Mouse (Mus musculus) right cerebral cortex, postnatal 4 days (tissue): ENCODE data around the gene Ipo7.
"Not testable (repeated sequence)": the region's sequence is repeated elsewhere in the genome, so short reads cannot be mapped to it uniquely, and the experiment has no call there.

Experiments used
- DNase-seq: peaks from one replicate; pipeline ENCODE4 v3.0.0-alpha.2; 2022

The Ipo7 gene

DNA sequence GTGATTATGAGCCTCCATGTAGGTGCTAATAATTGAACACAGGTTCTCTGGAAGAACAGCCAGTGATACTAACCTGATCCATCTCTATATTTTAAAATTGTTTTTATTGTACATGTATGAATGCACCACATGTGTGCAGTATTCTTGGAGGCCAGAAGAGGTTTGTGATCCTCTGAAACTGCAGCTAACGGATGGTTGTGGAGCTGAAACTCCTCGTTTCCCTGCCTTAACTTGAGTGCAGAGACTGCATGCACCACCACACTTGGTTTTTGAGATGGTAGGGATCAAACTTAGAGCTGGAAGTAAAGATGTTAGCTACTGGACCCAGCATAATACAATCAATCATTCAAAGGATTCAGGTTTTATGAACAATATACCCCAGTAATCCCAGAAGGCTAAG is 8.5 kb downstream of the Ipo7 start:
- no peak for DNase-seq

DNA sequence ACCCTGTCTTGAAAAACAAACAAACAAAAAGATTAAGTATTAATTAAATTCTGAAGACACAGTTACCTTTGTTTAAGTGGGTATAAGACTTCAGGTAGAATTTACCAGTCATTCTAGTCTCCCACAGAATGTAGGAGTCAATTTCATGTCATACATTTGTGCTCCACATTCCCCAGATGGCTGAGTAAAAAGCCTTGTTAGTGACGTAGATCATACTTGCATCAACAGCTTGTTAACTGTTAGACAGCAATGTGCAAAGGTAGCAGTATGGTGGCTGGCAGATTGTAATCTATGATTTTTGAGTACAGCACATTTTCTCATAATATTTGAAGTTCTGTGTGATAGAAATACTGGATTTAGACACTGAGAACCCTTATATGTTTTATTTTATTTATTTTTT is 10.8 kb downstream of the Ipo7 start:
- DNase-seq, result no peak

DNA sequence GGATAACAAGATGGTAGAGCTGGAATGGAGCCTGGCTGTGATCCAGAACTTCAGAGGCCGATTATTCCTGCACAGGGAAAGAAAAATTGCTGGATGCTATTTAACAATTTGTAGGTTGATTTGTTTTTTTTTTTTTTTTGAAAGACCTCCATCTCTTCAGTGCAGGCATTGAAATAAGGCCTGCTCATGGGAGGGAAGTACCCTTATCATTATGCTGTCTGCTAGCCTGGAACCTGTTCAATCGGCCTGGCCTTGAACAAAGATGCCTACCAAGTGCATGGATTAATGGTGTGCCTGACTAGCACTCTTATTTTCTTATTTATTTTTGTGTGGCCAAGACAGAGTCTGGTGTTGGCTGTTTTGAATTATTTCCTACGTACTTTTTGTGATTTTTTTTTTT is 12.3 kb downstream of the Ipo7 start:
- no peak for DNase-seq

DNA sequence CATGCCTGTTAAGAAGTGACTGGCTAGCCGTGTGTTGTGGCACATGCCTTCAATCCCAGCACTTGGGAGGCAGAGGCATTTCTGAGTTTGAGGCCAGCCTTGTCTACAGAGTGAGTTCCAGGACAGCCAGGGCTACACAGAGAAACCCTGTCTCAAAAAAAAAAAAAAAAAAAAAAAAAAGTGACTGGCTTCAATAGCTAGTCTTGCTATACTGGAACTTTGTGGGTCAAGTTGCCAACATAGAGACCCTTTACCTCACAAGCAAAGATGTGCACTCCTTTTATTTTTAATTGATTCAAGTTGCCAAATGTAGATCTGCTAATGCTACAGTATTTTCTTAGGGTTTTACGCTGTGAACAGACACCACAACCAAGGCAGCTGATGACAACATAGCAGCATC is 39.6 kb downstream of the Ipo7 start:
- DNase-seq, result not testable (repeated sequence)

DNA sequence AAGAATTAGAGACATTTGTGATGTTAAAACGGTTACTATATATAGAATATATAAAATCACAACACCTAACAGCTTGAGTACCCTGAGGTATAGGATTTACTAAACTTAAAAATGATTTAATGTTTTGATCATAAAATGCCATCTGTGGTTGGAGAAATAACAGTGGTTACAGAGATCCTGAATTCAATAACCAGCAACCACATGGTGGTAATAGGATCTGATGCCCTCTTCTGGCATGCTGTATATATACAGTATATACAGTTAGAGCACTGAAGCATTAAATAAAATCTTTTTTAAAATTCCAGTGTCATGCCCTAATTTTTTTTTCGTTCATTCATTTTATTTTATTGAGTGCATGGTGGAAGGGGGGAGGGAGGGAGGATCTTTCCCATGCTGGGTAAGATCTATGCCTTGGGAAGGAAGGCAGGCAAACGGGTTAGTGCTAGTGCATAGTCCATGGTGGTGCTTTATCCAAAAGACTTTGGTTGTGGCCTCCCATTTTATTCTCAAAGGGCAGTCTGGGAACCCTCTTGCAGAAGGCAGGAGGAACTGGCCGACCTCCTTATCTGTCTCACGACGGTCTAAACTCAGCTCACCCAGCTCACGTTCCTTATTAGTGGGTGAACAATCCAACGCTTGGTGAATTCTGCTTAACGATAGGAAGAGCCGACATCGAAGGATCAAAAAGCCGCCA is 41.2 kb downstream of the Ipo7 start:
- peak; percentile 12 for DNase-seq

DNA sequence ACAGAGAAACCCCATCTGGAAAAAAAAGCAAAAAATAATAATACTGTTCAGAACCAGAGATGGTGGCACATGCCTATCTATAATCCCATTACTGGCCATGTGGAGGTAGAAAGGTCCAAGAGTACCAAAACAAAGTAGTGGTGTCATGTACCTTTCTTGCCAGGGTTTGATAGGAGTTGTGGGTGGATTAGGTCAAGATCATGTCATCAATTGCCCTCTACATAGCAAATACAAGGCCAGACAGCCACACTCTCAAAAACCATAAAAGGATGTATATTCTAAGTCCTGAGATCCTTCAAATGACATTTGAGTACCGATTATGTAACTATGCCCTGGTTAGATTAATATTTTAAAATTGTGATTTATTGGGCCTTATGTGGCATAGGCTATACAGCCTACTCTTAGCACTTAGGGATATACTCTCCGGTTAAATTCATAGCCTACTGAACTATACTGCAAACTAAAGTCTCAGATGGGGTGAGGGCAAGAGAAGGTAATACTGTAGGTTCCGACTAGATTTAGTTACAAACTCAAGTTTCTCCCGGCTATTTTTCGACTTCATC is 42.1 kb downstream of the Ipo7 start:
- no peak for DNase-seq

DNA sequence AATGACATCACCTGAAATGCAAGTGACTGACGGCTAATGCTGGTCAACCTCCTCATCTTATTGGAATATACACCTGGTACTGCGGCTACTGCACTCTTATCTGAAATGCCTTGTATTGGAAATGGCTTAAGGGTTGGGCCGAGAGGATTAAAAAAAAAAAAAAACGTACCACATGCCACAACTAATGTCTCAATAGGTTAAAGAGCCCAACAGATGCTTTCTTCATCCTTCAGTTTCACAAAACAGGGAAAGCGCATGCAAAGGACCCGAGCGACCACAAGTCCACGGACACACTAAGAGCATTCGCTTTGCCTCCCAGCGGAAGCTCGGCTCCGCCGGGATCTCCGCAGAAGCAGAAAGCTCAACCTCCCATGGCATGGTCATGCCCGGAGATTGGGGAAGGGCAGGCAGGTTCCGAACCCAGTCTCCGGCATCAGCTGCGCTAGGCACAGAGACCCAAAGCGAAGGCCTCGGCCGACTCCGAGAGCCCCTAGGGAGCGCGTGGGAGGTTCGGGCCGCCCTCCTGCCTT is 42.7 kb downstream of the Ipo7 start:
- DNase-seq, result no peak

DNA sequence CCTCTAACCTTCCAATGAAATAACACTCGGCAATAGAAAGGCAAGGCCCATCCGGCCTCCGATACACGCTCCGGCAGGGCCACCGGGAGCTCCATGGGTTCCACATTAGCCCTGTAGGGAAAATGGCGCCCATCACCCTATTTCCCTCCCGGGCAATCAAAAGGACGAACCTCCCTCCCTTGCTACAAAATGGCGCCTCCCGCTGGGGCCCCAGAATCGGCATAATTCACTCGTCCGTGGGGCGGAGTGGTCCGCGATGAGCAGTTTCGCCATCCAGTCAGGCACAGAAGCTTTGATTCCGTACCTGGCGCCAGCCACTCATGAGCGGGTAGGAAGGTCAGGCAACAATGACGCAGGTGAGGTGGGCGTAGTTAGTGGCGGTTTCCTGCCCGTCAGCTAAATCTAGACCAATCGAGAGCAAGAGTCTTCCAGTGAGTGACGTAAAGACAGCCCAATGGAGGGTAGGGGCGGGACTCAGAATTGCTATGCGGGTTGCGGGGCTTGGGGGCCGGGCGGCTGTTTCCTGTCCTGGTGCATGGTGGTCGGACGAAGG is 43.2 kb downstream of the Ipo7 start, which contains the start of gene Zfp143:
Gene Zfp143 (plus strand): TSS at position 19 of the 553 bp plus-strand sequence.
- peak; percentile 100 for DNase-seq

DNA sequence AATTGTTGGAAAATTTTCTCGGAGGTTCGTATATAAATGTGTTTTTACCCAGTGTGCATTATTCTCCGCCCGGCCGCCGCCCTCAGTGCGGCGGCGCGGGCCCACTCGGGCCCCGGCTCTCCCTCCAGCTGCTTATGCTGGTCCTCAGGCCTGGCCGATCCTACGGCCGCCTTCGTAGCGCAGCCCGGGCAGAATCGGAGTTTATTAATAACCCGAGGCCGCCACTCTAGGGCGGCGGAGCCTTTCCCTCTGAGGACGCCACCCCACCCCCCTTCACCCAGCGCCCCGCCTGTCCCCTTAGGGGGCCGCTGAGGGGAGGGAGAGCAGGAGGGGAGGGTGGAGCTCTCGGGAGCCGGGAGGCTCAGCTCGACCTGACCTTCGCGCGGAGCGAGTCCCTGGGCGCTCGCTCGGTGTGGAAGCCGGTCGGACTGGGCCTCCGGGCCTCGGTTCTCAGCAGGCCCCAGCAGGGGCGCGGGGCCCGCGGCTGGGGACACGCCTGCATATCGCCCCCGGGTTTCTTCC is 43.7 kb downstream of the Ipo7 start:
- DNase-seq, result peak; percentile 76

DNA sequence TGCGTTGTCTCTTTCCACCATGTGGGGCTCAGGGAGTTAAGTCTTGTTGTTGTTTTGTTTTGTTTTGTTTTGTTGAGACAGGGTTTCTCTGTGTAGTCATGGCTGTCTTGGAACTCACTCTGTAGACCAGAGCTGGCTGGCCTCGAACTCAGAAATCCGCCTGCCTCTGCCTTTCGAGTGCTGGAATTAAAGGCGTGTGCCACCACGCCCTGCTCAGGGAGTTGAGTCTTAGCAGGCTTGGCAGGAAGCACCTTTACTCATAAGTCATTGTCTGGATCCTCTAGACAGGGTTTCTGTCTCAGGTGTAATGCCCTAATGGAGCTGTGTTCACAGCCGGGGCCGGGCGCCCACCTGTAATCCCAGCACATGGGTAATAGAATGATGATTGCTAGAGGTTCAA is 45.7 kb downstream of the Ipo7 start:
- no peak for DNase-seq

DNA sequence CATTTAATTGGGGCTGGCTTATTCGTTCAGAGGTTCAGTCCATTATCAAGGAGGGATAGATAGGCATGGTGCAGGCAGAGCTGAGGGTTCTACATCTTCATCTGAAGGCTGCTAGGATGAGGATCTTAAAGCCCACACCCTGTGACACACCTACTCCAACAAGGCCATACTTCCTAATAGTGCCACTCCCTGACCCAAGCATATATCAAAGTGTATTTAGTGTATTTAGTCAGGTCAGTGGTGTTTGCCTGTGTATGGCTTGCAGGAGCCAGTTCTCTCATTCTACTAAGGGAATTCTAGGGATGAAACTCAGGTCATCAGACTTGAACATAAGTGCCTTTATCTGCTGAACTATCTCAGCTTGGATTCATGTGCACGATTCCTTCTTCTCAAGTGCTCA is 51.0 kb downstream of the Ipo7 start:
- no peak for DNase-seq

DNA sequence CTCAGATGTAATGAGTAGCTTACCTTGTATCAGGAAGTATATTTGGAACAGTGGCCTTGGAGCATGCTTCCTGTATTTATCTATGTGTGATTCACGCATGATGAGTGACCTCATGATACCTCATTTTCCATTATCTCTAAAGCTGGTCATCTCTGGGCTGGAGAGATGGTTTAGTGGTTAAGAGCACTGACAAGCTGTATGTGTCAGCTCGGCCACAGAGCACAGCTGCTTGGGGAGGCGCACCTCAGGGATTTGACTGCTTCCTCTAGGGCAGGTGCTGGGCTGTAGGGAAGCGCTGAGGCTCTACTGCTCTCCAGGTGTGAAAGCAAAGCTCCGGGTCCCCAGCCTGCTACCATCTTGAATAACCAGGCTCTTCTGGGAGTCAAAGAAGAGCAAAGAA is 60.1 kb downstream of the Ipo7 start:
- DNase-seq, result no peak

DNA sequence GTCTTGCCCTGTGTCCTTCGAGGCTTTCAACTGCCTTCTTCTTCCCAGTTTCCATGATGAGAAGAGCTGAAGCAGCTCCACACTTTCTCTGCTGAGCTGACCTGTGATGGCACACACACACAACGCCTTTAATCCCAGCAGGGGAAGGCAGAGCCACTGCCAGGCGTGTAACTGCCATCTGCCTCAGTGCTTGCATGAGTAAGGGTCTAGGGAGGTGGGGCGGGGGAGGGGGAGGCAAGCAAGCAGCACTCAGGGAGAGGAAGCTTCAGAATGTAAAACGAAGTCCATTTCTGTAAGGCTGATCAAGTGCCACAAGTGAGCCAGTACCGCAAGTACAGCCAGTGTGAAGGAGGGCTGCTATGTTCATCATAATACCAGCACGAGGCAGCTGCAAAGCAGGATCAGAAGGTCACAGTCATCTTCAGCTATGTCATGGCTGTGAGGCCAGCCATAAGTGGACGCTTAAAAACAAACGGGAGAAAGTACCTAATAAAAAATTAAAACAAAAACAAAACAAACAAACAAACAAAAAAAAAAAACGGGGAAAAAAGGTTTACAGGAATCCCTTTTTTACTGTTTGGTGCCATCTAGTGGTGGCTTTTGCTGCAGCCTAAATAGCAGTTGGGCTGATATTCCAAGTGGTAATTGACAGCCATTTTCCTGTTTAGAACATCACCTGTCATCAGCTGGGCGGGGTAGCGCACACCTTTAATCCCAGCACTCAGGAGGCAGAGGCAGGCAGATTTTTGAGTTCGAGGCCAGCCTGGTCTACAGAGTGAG is 65.5 kb downstream of the Ipo7 start:
- peak; percentile 69 for DNase-seq

DNA sequence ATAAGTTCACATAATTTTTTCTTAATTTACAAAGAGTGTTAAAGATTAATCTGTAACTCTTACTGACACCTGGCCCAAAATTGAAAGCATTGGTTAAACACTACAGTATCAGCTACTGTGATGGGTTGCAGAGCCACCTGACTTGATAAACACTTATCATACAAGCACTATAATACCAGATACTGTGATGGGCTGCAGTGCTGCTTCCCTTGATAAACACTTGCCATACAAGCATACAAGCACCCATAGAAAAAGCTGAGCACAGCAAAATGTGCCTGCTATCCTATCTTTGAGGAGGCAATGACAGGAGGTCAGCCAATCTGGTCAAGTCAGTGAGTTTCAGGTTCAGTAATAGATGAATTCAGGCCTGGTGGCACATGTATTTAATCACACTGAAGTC is 67.1 kb downstream of the Ipo7 start:
- no peak for DNase-seq

DNA sequence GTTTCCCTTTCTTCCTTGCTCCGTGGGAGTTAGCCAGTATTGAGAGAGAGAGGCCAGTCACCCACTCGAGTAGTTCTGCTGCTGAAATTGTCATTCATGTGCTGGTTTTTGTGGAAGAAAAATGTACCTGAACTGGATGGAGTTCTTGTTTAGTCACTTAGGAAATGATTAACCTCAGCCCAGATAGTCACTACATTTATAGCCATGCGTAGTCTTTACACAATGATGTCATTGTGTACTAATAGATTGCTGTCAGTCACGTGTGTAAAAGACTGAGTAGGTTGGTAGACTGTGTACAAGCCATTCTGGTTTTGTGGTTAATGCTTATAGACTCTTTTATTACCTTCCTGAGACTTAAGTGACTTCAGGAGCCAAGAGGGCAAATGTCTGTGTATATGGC is 69.8 kb downstream of the Ipo7 start:
- no peak for DNase-seq

DNA sequence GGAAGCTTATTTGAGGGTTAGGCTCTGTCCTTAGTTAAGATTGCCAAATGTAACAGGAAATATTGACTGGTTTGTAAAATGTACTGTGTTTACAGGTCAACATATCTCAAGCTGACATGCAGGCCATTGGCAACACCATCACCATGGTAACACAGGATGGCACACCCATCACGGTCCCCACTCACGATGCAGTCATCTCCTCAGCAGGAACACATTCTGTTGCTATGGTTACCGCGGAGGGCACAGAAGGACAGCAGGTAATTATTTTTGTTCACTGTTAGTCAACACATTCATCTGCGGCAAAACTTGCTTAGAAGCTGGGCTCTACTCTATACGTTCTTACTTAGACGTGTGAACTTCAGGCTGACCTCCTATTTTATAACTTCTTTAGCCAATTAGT is 73.6 kb downstream of the Ipo7 start:
- DNase-seq, result peak; percentile 19

DNA sequence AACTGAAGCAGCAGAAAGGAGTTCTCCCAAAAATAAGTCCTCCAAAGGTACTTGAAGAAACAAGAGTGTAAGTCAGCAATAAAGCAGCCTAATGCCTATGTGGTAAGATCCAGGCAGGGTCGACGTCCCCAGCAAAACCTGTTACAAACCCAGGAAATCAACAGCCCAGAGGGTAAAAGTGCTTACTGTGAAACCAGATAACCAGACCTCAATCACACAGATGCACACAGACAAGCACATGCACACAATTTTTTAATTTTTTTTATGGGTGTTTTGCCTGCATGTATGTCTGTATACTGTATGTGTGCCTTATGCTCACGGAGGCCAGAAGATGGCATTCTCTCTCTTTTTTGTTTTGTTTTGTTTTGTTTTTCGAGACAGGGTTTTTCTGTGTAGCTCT is 78.3 kb downstream of the Ipo7 start:
- no peak for DNase-seq

DNA sequence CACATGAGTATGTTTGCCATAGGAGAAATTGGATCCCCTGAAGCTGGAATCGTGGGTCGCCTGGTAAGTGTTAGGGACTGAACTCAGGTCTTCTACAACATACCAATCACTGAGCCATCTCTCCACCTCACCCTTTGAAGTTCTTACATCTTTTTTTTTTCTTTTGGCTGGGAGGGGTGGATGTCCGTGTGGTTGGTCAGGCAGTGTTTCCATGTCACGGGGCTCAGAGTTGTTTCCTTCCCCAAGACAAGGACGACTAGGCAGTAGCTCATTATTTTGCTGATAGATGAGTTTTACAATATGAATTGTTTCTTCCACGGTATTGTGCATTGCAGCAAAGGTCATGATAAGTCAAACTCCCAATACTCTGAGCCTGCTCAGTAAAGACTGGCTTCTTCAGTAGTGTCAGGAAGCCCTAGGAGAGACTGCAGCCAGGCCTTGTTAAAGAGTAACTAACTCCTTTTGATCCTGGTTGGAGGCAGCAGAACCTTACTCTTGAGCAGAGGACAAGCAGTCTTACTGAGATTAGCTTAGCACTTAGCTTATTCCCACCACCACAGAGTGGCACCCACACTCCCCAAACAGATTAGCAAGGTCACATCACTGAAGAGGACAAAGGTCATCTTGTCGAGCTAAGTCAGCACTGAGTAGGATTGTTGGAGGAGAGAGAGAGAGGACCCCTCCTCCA is 79.2 kb downstream of the Ipo7 start:
- DNase-seq, result no peak

DNA sequence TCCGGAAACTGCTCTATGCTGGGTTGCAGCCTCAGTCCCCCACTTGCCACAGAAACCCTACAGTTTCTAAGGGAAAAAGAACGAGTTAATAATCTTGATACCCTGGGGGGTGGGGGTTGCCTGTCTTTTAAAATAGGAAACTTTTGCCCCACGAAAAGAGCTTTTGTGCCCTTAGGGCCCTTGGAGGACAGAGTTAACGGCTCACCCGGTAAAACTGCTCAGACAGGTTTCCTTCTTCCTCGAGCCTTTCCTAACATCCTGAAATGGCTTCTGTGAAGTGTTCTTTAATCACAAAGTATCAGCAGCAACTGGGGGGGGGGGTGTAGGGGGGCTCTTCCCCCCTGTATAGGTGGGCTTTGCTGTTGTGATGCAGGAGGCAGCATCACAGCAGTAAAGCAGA is 82.8 kb downstream of the Ipo7 start:
- DNase-seq, result no peak

DNA sequence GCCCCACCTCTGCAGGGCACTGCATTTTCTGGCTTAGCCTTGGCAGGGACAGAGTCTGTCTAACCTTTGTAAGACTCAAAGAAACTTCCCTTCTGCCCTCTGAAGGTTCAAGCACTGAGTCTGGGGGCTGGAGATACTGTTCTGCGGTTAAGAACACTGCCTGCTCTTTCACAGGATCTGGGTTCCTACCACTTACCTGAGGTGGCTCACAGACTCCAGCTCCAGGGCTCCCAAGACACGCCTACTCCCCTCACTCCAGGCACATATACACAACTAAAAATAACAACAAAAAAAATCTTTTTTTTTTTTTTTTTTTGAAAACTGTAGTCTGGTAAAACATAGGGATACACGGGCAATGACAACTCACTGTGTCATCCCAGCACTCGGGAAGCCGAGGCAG is 83.2 kb downstream of the Ipo7 start:
- DNase-seq, result no peak

DNA sequence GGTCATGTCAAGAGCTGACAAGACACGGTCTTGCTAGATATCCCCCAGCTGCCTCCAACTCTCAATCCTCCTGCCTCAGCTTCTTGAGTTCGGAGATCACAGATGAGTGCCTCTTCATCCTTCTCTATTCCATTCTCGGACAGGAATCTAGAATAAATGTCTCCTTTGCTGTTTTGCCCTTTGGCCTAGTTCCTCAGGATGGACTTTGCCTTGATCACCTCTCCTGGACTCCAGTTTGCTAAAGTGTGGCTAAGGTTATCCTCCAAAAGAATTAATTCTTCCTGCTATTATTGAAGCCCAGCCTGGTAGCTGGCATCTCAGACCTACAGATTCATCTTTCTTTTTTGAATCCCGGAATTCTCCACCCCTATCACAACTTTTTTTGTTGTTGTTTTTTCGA is 87.0 kb downstream of the Ipo7 start:
- no peak for DNase-seq
